Mouse (Mus musculus) CH12.LX (cell line): ENCODE measurements at regions not wholly inside any gene's neighbourhood (a gene's known extent, or its start where the extent isn't known, plus 50 kb on each side); places are given as distances from the start of the nearest gene placed in this dataset.

ENCODE experiments used
- DNase-seq: peaks from one replicate; pipeline ENCODE4 v3.0.0-alpha.2; 2013; ENCODE audit errors: extremely low read depth
- H3K27ac ChIP-seq: 2 replicates; pipeline ENCODE4 v1.5.1; 2012; ENCODE audit warnings: low read depth, mild to moderate bottlenecking, control low read depth, moderate library complexity; ENCODE audit not compliant: insufficient read depth
- H3K27me3 ChIP-seq: replicated peaks from 2 replicates; pipeline ENCODE3; 2012; ENCODE audit warnings: inconsistent platforms
- H3K36me3 ChIP-seq, 2 experiments: replicated peaks in 1 of 2; 2 replicates each; pipeline versions ENCODE3 to v1.6.1; 2012; ENCODE audit warnings: inconsistent platforms in 1 of 2, low read length in 1 of 2, mild to moderate bottlenecking in 1 of 2, mixed read lengths in 1 of 2, moderate library complexity in 1 of 2; ENCODE audit not compliant: control insufficient read depth in 1 of 2, insufficient read depth in 1 of 2
- H3K4me1 ChIP-seq, 2 experiments: 2 replicates each; pipeline ENCODE4 v1.6.1; 2012; ENCODE audit warnings: inconsistent platforms in 1 of 2, moderate library complexity in 1 of 2; ENCODE audit not compliant: insufficient read depth in 2 of 2, control insufficient read depth in 1 of 2
- H3K4me2 ChIP-seq: 2 replicates; pipeline ENCODE4 v1.6.1; 2012; ENCODE audit warnings: low read depth, mild to moderate bottlenecking, control low read depth; ENCODE audit not compliant: poor library complexity, insufficient read depth, severe bottlenecking
- H3K4me3 ChIP-seq, 3 experiments: fragments of 150-350 bp in 1 of 3; sonication (generic) in 1 of 3; replicated peaks in 1 of 3; 2 replicates each; pipeline versions ENCODE3 to v1.5.1; 2011 to 2012; ENCODE audit warnings: low read depth in 2 of 3, low read length in 2 of 3, mild to moderate bottlenecking in 2 of 3, moderate library complexity in 2 of 3, control low read depth in 1 of 3, improper control_type of control experiment in 1 of 3, inconsistent platforms in 1 of 3, mixed read lengths in 1 of 3; ENCODE audit not compliant: poor library complexity in 1 of 3
- H3K79me2 ChIP-seq: replicated peaks from 2 replicates; pipeline ENCODE4 v1.6.1; 2012; ENCODE audit warnings: mild to moderate bottlenecking, moderate library complexity; ENCODE audit not compliant: control insufficient read depth, poor library complexity, insufficient read depth, severe bottlenecking; ENCODE audit errors: extremely low read depth
- H3K9ac ChIP-seq: 2 replicates; pipeline ENCODE4 v1.6.1; 2012; ENCODE audit warnings: low read depth, mild to moderate bottlenecking, control low read depth, moderate library complexity; ENCODE audit not compliant: insufficient read depth
- H3K9me3 ChIP-seq: replicated peaks from 2 replicates; pipeline ENCODE3; 2012; ENCODE audit warnings: low read length, inconsistent platforms, mixed read lengths
- BHLHE40 ChIP-seq: IDR thresholded peaks from 2 replicates; pipeline ENCODE4 v1.6.1; 2011; ENCODE audit warnings: mild to moderate bottlenecking, low read depth, low read length, improper control_type of control experiment
- CHD1 ChIP-seq: IDR thresholded peaks from 2 replicates; pipeline ENCODE4 v1.6.1; 2012; ENCODE audit warnings: low read depth, low read length, improper control_type of control experiment, inconsistent platforms
- E2F4 ChIP-seq: IDR thresholded peaks from 2 replicates; pipeline ENCODE4 v1.6.1; 2011; ENCODE audit warnings: low read depth, low read length, improper control_type of control experiment; ENCODE audit not compliant: insufficient replicate concordance
- EP300 ChIP-seq: IDR thresholded peaks from 2 replicates; pipeline ENCODE4 v1.6.1; 2011; ENCODE audit warnings: low read length, improper control_type of control experiment
- ETS1 ChIP-seq: conservative IDR thresholded peaks from 2 replicates; pipeline ENCODE4 v1.6.1; 2012; ENCODE audit warnings: low read depth, mild to moderate bottlenecking, inconsistent platforms, low read length, improper control_type of control experiment, moderate library complexity
- HCFC1 ChIP-seq: IDR thresholded peaks from 2 replicates; pipeline ENCODE4 v1.6.1; 2012; ENCODE audit warnings: low read depth, mild to moderate bottlenecking, inconsistent platforms, low read length, improper control_type of control experiment
- IRF4 ChIP-seq: IDR thresholded peaks from 2 replicates; pipeline ENCODE4 v1.6.1; 2014; ENCODE audit warnings: low read depth, mild to moderate bottlenecking, inconsistent platforms, low read length, improper control_type of control experiment
- JUN ChIP-seq: IDR thresholded peaks from 2 replicates; pipeline ENCODE4 v1.6.1; 2011; ENCODE audit warnings: low read depth, mild to moderate bottlenecking, low read length, improper control_type of control experiment, moderate library complexity; ENCODE audit not compliant: insufficient read depth
- JUND ChIP-seq: conservative IDR thresholded peaks from 2 replicates; pipeline ENCODE4 v1.6.1; 2011; ENCODE audit warnings: low read depth, low read length, improper control_type of control experiment
- KAT2A ChIP-seq: IDR thresholded peaks from 2 replicates; pipeline ENCODE4 v1.6.1; 2012; ENCODE audit warnings: low read length, improper control_type of control experiment, inconsistent platforms; ENCODE audit not compliant: insufficient replicate concordance
- MAX ChIP-seq: IDR thresholded peaks from 2 replicates; pipeline ENCODE4 v1.6.1; 2011; ENCODE audit warnings: low read length, improper control_type of control experiment
- MYC ChIP-seq: IDR thresholded peaks from 2 replicates; pipeline ENCODE4 v1.6.1; 2011; ENCODE audit warnings: low read depth, mild to moderate bottlenecking, improper control_type of control experiment, low read length
- NELFE ChIP-seq: IDR thresholded peaks from 2 replicates; pipeline ENCODE4 v1.6.1; 2011; ENCODE audit warnings: low read depth, low read length, improper control_type of control experiment
- NRF1 ChIP-seq: IDR thresholded peaks from 2 replicates; pipeline ENCODE4 v1.6.1; 2014; ENCODE audit warnings: low read depth, mild to moderate bottlenecking, inconsistent platforms, low read length, improper control_type of control experiment, moderate library complexity
- POLR2AphosphoS2 ChIP-seq: IDR thresholded peaks from 2 replicates; pipeline ENCODE4 v1.6.1; 2011; ENCODE audit warnings: low read depth, low read length, improper control_type of control experiment
- SIN3A ChIP-seq: IDR thresholded peaks from 2 replicates; pipeline ENCODE4 v1.6.1; 2012; ENCODE audit warnings: low read length, improper control_type of control experiment, inconsistent platforms
- TBP ChIP-seq: conservative IDR thresholded peaks from 2 replicates; pipeline ENCODE4 v1.6.1; 2011; ENCODE audit warnings: low read depth, low read length, improper control_type of control experiment
- TCF12 ChIP-seq: IDR thresholded peaks from 2 replicates; pipeline ENCODE4 v1.6.1; 2014; ENCODE audit warnings: low read depth, mild to moderate bottlenecking, inconsistent platforms, low read length, improper control_type of control experiment
- UBTF ChIP-seq: IDR thresholded peaks from 2 replicates; pipeline ENCODE4 v1.6.1; 2012; ENCODE audit warnings: low read depth, mild to moderate bottlenecking, inconsistent platforms, low read length, improper control_type of control experiment, moderate library complexity
- USF1 ChIP-seq: IDR thresholded peaks from 2 replicates; pipeline ENCODE4 v1.6.1; 2014; ENCODE audit warnings: low read depth, mild to moderate bottlenecking, inconsistent platforms, low read length, improper control_type of control experiment
- ZNF384 ChIP-seq: IDR thresholded peaks from 2 replicates; pipeline ENCODE4 v1.6.1; 2012; ENCODE audit warnings: low read depth, low read length, improper control_type of control experiment, inconsistent platforms
- dilution Hi-C: fragments of 300-500 bp; cut with MboI; formaldehyde crosslinking; loops from 2 replicates; pipeline ENCODE4 v1.14.3; 2020; ENCODE audit warnings: low sequenced_read_pairs; ENCODE audit not compliant: extremely low pct_unique_long_range_greater_than_20kb, extremely low pct_ligation_motif_present
- in situ Hi-C: fragments of 300-500 bp; cut with MboI; formaldehyde crosslinking; loops from 3 replicates; pipeline ENCODE4 v1.14.3; 2019; ENCODE audit warnings: low sequenced_read_pairs, low pct_ligation_motif_present, low pct_unique_long_range_greater_than_20kb, mixed read lengths

DNA sequence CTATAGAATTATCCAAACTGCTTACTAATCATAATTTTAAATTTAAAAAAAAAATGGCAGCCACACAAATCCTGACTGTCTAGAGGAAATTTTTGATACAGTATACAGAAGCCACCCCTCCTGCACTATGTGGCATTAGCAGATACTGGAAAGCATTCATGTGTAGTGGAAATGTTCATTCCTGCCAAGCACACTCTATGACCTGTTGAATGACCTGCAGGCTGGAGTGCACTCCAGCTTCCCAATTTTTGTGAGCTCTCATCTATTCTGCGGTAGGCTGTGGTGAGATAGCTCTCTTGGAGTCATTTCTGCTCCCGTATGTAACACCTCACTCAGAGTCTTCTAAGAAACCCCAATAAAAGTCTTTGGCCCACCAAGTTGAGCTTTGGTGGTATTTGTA is 382.5 kb downstream of the Nedd1 start:
- Histone ChIP-seq H3K4me2 (no peak overlapping the region), H3K36me3 (no peaks in the 10 kb centered on the region), H3K9me3 (peaks cover 5% of the 10 kb centered on the region), H3K4me1 (no peaks in the 10 kb centered on the region), H3K27me3 (no peaks in the 10 kb centered on the region), H3K4me3 (no peak overlapping the region), H3K9ac (no peak overlapping the region), H3K27ac (no peak overlapping the region), H3K79me2 (no peaks in the 10 kb centered on the region)
- dilution Hi-C loops (no loop called here), in situ Hi-C loops (no loop called here)
- DNase-seq, result no peak
- TF ChIP-seq ETS1 (no peak), POLR2AphosphoS2 (no peak), NRF1 (no peak), E2F4 (no peak), ZNF384 (no peak), NELFE (no peak), JUND (no peak)

DNA sequence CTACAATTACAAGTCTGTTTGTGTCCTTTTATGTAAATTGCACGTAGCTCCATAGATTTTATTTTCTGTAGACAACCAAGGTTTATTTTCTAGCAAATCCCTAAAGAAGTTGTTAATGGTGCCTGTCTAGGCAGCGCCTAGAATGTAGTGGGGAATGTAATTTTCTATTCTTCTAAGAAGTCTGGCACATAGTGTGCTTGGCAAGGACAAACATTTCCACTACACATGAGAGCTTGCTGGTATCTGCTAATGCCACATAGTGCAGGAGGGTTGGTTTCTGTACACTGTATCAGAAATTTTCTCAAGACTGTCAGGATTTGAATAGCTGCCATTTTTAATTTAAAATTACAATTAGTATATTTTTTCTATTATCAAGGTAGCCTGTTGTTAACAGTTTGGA is 385.3 kb downstream of the Nedd1 start:
- Histone ChIP-seq H3K4me3 (no peak overlapping the region), H3K27ac (no peak overlapping the region), H3K27me3 (no peaks in the 10 kb centered on the region), H3K79me2 (no peaks in the 10 kb centered on the region), H3K4me2 (no peak overlapping the region), H3K9ac (no peak overlapping the region), H3K36me3 (no peaks in the 10 kb centered on the region), H3K4me1 (no peaks in the 10 kb centered on the region)
- no peak for DNase-seq
- in situ Hi-C loops, result no loop called here
- TF ChIP-seq POLR2AphosphoS2 (no peak), HCFC1 (no peak), ZNF384 (no peak), IRF4 (no peak), EP300 (no peak), CHD1 (no peak), BHLHE40 (no peak), UBTF (no peak), KAT2A (no peak), USF1 (no peak), NELFE (no peak), TBP (no peak), JUN (no peak), MYC (no peak), JUND (no peak), SIN3A (no peak), TCF12 (no peak), MAX (no peak)
- TF ChIP-seq, all 38 proteins: peak for 0
- dilution Hi-C loops, result no loop called here
- H3K9me3 ChIP-seq, result peaks cover 9% of the 10 kb centered on the region
